Comparison of ENCODE assay signal across 8 mouse cellular contexts in genomic region chr10:128817033-128817432, GRCm38 (mm10). TPM values are rescaled to one million over a fixed set of nuclear protein-coding genes. Genes with fewer than 3 reads are reported as not detected.
DNase-seq lines count a peak whose midpoint lies in the region; ATAC-seq and TF ChIP-seq lines count a peak whose summit lies in the region.

Sarnp (plus strand) TSS chr10:128817333.

- WGBS in embryonic facial prominence, embryonic 13.5 days: 89% methylated on average over 13 of the region's 13 CpGs
- 86% methylated on average over 13 of the region's 13 CpGs for WGBS in heart, embryonic 14.5 days
- 92% methylated on average over 13 of the region's 13 CpGs for WGBS in neural tube, embryonic 12.5 days

- peaks cover 7% of the 10 kb centered on the region; the same call in 1 of the 2 replicates for H3K4me1 ChIP-seq in embryonic facial prominence, embryonic 13.5 days
- H3K4me1 ChIP-seq in heart, embryonic 14.5 days (ENCODE audit: control insufficient read depth in 2 of 2, insufficient read depth in 2 of 2, low read length in 2 of 2): peaks cover 0 to 7% of the 10 kb centered on the region in 2 experiments; a peak in 1 of 4 replicates
- H3K4me1 ChIP-seq in neural tube, embryonic 12.5 days: peaks cover 8% of the 10 kb centered on the region; the same call in 1 of the 2 replicates

- DNase-seq in left cerebral cortex, adult 2 months (ENCODE audit: extremely low spot score in 1 of 2, low spot score in 2 of 2): no peak
- DNase-seq in left cerebral cortex, adult 11 months (ENCODE audit: low spot score): no peak
- no peak for DNase-seq in left cerebral cortex, postnatal 25 days (ENCODE audit: low spot score in 2 of 2)
- no peak for DNase-seq in retina, embryonic 14.5 days (ENCODE audit: low spot score)
- DNase-seq in frontal cortex, postnatal 25 days (ENCODE audit: low spot score in 2 of 2): no peak

- no peak within 1 kb of the TSS for H3K9ac ChIP-seq in embryonic facial prominence, embryonic 13.5 days
- H3K9ac ChIP-seq in heart, embryonic 14.5 days (ENCODE audit: low read length): no peak within 1 kb of the TSS
- no peak within 1 kb of the TSS for H3K9ac ChIP-seq in neural tube, embryonic 12.5 days

- H3K27me3 ChIP-seq in embryonic facial prominence, embryonic 13.5 days: no peaks in the 10 kb centered on the region
- H3K27me3 ChIP-seq in heart, embryonic 14.5 days (ENCODE audit: control insufficient read depth, insufficient read depth, low read length): no peaks in the 10 kb centered on the region
- no peaks in the 10 kb centered on the region for H3K27me3 ChIP-seq in neural tube, embryonic 12.5 days (replicated peaks)

- peaks cover 71% of the 10 kb centered on the region for H3K36me3 ChIP-seq in embryonic facial prominence, embryonic 13.5 days
- H3K36me3 ChIP-seq in heart, embryonic 14.5 days (ENCODE audit: control insufficient read depth, insufficient read depth, low read length): peaks cover 71% of the 10 kb centered on the region
- peaks cover 58% of the 10 kb centered on the region for H3K36me3 ChIP-seq in neural tube, embryonic 12.5 days

- no peak for ATAC-seq in embryonic facial prominence, embryonic 13.5 days (ENCODE audit: insufficient number of reproducible peaks, insufficient read depth, low FRiP score, low TSS enrichment, low read depth)
- ATAC-seq in heart, embryonic 14.5 days (ENCODE audit: insufficient number of reproducible peaks, insufficient read depth, low FRiP score, low read depth): no peak
- no peak for ATAC-seq in neural tube, embryonic 12.5 days (ENCODE audit: low FRiP score, low read depth)

- no peak for TF ChIP-seq CTCF in left cerebral cortex, adult 2 months (IDR thresholded peaks at IDR 0.05)

- no peaks in the 10 kb centered on the region for H3K9me3 ChIP-seq in embryonic facial prominence, embryonic 13.5 days
- H3K9me3 ChIP-seq in heart, embryonic 14.5 days (ENCODE audit: control insufficient read depth, low read length): no peaks in the 10 kb centered on the region
- H3K9me3 ChIP-seq in neural tube, embryonic 12.5 days: no peaks in the 10 kb centered on the region

- H3K27ac ChIP-seq in left cerebral cortex, adult 2 months: no peak within 1 kb of the TSS
- no peak within 1 kb of the TSS for H3K27ac ChIP-seq in embryonic facial prominence, embryonic 13.5 days
- no peak within 1 kb of the TSS for H3K27ac ChIP-seq in heart, embryonic 14.5 days (replicated peaks in 1 of 2; ENCODE audit: control insufficient read depth in 1 of 2, insufficient read depth in 1 of 2, low read depth in 2 of 2, low read length in 2 of 2)
- no peak within 1 kb of the TSS for H3K27ac ChIP-seq in neural tube, embryonic 12.5 days

- intact Hi-C loops in left cerebral cortex, adult 2 months (cut with DNase I): no loop called here
- intact Hi-C loops in left cerebral cortex, postnatal 25 days (cut with DNase I): no loop called here

- H3K4me2 ChIP-seq in embryonic facial prominence, embryonic 13.5 days: no peak within 1 kb of the TSS
- no peak within 1 kb of the TSS for H3K4me2 ChIP-seq in heart, embryonic 14.5 days (ENCODE audit: low read length)
- H3K4me2 ChIP-seq in neural tube, embryonic 12.5 days (replicated peaks): no peak within 1 kb of the TSS

- no peak within 1 kb of the TSS for H3K4me3 ChIP-seq in left cerebral cortex, adult 2 months
- no peak within 1 kb of the TSS for H3K4me3 ChIP-seq in embryonic facial prominence, embryonic 13.5 days
- H3K4me3 ChIP-seq in heart, embryonic 14.5 days (ENCODE audit: control insufficient read depth in 1 of 2, insufficient read depth in 1 of 2, low read depth in 1 of 2, low read length in 2 of 2): no peak within 1 kb of the TSS
- no peak within 1 kb of the TSS for H3K4me3 ChIP-seq in neural tube, embryonic 12.5 days

RNA-seq across cellular contexts. Expression of gene Sarnp, which starts in this region (rescaled TPM):
- total RNA-seq in left cerebral cortex, adult 2 months (2021): 10 to 100 TPM; 33.0 to 33.6 TPM
- polyA plus RNA-seq in embryonic facial prominence, embryonic 13.5 days (2015; fragmentation: Nextera tagmentation; extraction: Ambion mirVana): 252 and 265 TPM in 2 replicates
- polyA plus RNA-seq in heart, embryonic 14.5 days (2014; fragmentation: Nextera tagmentation; extraction: Ambion mirVana): 157 and 168 TPM in 2 replicates
- total RNA-seq in left cerebral cortex, postnatal 25 days (2021): 10 to 100 TPM; 37.1 to 40.7 TPM
- polyA plus RNA-seq in neural tube, embryonic 12.5 days (2016; fragmentation: Nextera tagmentation; extraction: Ambion mirVana): 198 and 235 TPM in 2 replicates
